Mouse (Mus musculus) retina, embryonic 14.5 days (tissue): Measurements from ENCODE around the gene Kif1c.

Experiments
- DNase-seq: peaks from one replicate; pipeline ENCODE4 v3.0.0-alpha.2; 2015; ENCODE audit warnings: low spot score

The Kif1c gene

DNA sequence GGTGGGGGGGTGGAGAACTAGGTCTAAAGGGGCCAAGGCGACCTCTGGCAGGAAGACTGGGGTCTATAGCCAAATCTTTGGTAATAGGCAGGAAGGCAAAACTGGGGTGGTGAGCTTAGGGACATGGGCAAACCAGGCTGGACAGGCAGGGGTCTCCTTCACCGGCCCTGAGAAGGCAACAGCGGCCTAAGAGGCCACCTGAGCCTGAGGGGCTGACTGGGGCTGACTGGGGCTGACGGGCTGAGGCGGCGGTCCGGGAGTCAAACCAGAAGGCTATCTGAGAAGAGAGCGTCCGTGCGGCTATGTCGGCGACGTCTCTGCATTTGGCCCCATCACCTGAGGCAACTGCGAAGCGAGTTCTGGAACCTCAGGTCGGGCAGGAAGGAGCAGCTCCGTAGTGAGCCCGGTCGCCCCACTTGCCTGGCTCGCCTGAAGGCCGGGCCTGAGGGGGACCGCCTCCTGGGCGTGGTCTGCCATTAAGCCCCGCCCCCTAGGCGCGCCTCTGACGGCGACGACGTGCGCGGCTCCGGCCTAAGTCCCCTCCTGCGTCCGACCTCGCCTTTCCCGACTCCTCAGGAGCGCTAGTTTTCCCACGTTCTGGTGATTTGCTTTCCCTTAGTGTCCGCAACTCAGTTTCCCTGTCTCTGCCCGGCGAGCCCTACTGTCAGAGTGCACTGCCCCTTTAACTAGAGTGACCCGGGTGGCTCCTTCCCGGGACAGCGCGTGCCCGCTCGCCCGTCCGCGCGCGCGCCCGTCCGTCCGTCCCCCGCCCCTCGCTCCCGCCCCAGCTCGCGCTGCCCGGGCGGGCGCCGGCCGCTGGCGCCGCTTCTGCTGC lies at the start of gene Kif1c, which contains the start of gene Inca1:
Gene Kif1c (plus strand): TSS at position 827 of the 835 bp plus-strand sequence.
Gene Inca1 (minus strand): TSS at position 434 of the 835 bp plus-strand sequence.
- DNase-seq: peak; percentile 95

DNA sequence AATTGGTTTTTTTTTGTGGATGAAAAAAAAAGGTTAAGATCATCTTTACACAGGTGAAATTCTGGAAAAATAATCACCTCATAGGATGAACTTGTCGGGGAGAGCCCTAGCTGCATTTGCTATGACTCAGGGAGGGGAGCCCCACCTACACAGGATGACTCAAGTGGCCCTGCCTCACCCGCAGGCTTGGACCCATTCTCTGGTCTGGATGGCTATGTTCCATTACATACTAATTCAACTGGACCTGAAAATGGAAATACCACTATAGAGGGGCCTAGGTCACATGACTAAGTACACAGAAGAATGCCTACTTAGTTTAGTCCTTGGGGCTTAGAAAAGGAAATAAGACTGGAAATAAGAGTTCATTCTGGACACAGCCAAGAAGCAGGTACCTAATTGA lies 49.0 kb upstream of the Kif1c start:
- no peak for DNase-seq

GRCm38 (mm10) chr11:70652029-70652883 lies 48.1 kb upstream of the Kif1c start:
- DNase-seq: no peak

DNA sequence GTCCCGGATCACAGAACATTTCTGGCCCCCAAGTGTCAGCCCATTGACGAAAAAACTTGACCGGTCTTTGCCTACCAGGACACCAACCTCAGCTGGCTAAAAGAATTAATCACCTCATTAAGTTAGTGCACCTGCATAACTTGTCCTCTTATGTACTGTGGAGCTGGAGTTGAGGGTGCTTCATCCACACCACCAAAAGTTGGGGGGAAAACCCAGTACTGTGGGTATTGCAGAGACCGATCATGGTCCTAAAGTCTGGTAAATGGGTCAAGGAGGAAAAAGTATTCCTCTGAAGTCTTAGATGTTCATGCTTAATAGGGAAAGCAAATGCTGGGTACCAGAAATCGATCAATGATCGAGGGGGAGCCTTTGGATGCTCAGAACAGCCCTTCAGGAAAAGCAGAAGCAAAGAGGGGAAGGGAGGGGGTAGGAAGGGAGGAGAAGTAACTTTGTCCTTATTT lies 47.4 kb upstream of the Kif1c start:
- DNase-seq: no peak

- peak; percentile 78 for DNase-seq
Observed at GRCm38 (mm10) chr11:70653345-70654197, 46.8 kb upstream of the Kif1c start.

GRCm38 (mm10) chr11:70654198-70654922 lies 46.0 kb upstream of the Kif1c start, which contains the start of gene Pfn1:
Gene Pfn1 (minus strand): TSS chr11:70654644.
- peak; percentile 83 for DNase-seq

GRCm38 (mm10) chr11:70654923-70655570 lies 45.3 kb upstream of the Kif1c start:
- peak; percentile 80 for DNase-seq

DNA sequence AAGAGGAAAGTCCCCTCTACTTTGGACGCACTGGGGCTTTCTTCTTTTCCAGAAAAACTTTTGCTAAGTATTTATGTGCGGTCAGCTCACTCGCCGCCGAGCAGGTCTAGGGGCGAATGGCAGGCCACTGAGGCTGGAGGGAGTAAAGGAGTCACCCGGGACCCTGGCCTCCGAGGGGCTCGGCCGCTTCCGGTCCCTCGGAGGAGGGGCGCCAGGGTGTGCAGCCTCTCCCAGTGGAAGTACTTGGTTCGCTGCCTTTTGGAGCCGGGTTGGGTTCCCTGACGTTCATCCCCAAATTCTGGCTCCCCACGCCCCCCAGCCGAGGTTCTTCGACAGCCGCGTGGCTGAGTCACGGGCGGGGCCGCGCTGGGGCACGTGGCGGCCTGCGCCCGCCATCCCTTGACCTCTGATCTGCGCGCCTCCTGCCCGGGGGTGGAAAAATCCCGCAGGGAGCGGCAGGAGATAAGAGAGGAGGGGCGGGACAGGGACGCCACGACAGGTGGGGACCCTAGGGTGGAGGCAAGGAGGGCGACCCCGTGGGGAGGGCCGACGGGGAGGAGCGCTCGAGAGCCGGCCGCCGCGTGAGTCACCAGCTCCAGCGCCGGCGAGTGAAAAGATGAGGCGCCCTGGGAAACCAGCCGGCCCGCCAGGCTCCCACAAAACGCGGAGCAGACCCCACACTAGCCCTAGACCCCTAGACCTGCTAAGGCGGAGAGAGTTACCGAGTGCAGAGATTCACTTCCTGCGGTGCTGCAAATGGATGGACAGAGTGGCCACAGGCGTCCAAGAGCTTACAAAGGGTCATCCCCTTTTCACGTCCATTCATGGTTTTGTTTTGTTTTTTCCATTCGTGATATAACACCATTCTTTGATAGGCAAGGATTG lies 44.5 kb upstream of the Kif1c start:
- peak; percentile 43 for DNase-seq

GRCm38 (mm10) chr11:70656456-70656927 lies 43.9 kb upstream of the Kif1c start:
- DNase-seq: peak; percentile 31

GRCm38 (mm10) chr11:70656964-70657363 lies 43.4 kb upstream of the Kif1c start, which contains the start of gene Eno3:
Gene Eno3 (plus strand): TSS chr11:70657202.
- no peak for DNase-seq

GRCm38 (mm10) chr11:70657573-70657972 lies 42.8 kb upstream of the Kif1c start:
- no peak for DNase-seq

GRCm38 (mm10) chr11:70657991-70658390 lies 42.4 kb upstream of the Kif1c start:
- DNase-seq: no peak

DNA sequence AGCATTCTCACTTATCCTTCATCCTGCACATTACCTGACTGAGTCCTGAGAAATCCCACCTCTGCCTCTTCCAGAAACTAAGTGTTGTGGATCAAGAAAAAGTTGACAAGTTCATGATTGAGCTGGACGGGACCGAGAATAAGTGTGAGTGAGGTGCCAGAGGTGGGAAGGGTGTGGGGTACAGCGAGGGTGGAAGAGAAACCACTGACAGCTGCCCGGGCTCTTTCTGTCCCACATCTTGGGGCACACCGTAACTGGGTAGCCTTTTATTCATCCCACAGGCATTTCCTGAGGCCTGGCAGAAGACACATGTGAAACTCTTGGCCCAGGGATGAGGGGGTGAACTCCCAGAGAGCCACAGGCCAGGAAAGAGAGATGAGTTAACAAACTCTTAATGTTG lies 41.8 kb upstream of the Kif1c start:
- DNase-seq: no peak

- no peak for DNase-seq
Observed at GRCm38 (mm10) chr11:70658942-70659341, 41.4 kb upstream of the Kif1c start.

DNA sequence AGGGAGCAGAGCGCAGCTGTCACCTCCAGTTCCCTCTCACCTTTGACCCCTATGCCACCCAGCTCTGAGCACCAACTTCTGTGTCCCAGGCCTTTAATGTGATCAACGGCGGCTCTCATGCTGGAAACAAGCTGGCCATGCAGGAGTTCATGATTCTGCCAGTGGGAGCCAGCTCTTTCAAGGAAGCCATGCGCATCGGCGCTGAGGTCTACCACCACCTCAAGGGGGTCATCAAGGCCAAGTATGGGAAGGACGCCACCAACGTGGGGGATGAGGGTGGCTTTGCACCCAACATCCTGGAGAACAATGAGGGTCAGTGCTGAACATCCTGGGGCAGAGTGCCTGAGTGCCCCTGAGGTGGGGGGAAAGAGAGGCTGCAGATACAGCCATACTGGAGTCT lies 39.8 kb upstream of the Kif1c start:
- no peak for DNase-seq

DNA sequence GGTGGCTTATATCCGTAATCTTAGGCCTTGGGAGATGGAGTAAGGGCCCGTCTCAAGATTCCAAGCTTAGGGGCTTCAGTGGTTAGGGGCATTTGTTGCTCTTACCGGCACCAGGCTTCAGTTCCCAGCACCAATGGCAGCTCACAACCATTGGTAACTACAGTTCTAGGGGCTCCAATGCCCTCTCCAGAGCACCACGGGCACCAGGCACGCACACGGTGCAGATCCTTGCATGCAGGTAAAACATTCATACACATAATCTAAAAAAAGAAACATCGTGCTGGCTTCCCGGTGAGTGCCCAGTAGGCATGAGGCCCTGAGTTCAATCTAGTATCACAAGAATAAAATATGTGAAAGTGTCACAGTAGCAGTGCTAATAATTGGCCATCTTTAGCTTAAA lies 37.2 kb upstream of the Kif1c start:
- no peak for DNase-seq

DNA sequence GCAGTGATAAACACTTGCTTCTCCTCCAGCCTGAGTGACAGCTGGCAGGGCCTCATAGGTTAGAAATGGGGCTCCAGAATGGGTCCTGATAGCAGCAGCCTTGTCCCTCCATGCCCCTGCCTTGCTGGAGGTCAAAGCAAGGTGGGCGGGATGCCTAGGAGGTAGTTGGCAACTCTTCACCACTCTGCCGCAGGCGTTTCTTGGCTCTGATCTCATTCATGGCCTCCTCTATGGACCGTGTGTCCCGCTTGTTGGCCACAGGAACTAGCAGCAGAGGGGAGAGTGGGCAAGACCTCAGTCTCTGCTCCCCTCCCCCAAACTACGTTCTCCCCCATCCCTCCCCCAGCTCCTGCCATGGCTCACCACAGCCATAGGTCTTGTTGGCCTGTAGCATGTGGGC lies 36.4 kb upstream of the Kif1c start:
- DNase-seq: no peak

- DNase-seq: no peak
Observed at GRCm38 (mm10) chr11:70664741-70665140, 35.6 kb upstream of the Kif1c start.

- DNase-seq: no peak
Observed at GRCm38 (mm10) chr11:70666687-70667086, 33.7 kb upstream of the Kif1c start.
